Mouse (Mus musculus) brain, embryonic 14.5 days (tissue): ENCODE measurements around the gene Ribc2.

Source experiments
- CTCF ChIP-seq: fragments of 200-500 bp; IDR thresholded peaks from 2 replicates; pipeline ENCODE4 v1.5.1; 2012; ENCODE audit warnings: inconsistent platforms, mild to moderate bottlenecking, moderate library complexity, borderline replicate concordance; ENCODE audit not compliant: insufficient read depth, insufficient read length; ENCODE audit errors: extremely low read depth
- POLR2A ChIP-seq: fragments of 200-500 bp; IDR thresholded peaks from 2 replicates; pipeline ENCODE4 v1.6.1; 2012; ENCODE audit warnings: mild to moderate bottlenecking, inconsistent platforms, borderline replicate concordance; ENCODE audit not compliant: poor library complexity, insufficient read depth, insufficient read length, severe bottlenecking; ENCODE audit errors: extremely low read depth

GRCm38 (mm10) chr15:85142441-85142840 lies 10.6 kb downstream of the Ribc2 start:
- TF ChIP-seq CTCF = no peak
- no peak for TF ChIP-seq POLR2A
